Mouse (Mus musculus) limb, embryonic 14.5 days (tissue): ENCODE measurements around the gene Abcc3. TPM values are rescaled to one million over a fixed set of nuclear protein-coding genes. Genes with fewer than 3 reads are reported as not detected.

Experiments used
- ATAC-seq: fragments of 200-750 bp; cut with Nextera tagmentation; 2 replicates; pipeline ENCODE4 v1.8.0; 2017; ENCODE audit warnings: low read depth, moderate number of reproducible peaks, moderate TSS enrichment; ENCODE audit not compliant: low FRiP score
- DNase-seq: peaks from one replicate; pipeline ENCODE4 v3.0.0-alpha.2; 2015; ENCODE audit warnings: low spot score
- H3K27ac ChIP-seq: fragments of 300-500 bp; sonication (generic); replicated peaks from 2 replicates; pipeline ENCODE4 v1.5.1; 2014; ENCODE audit warnings: low read depth, mild to moderate bottlenecking, low read length, moderate library complexity, mixed read lengths
- H3K27me3 ChIP-seq: fragments of 300-500 bp; sonication (generic); 2 replicates; pipeline ENCODE4 v1.6.1; 2014; ENCODE audit warnings: low read length, mixed read lengths; ENCODE audit not compliant: control insufficient read depth, insufficient read depth
- H3K36me3 ChIP-seq: fragments of 300-500 bp; sonication (generic); 2 replicates; pipeline ENCODE4 v1.6.1; 2014; ENCODE audit warnings: mild to moderate bottlenecking, low read length, moderate library complexity, mixed read lengths; ENCODE audit not compliant: control insufficient read depth, insufficient read depth
- H3K4me1 ChIP-seq: fragments of 300-500 bp; sonication (generic); 2 replicates; pipeline ENCODE4 v1.6.1; 2014; ENCODE audit warnings: antibody characterized with exemption, low read length, mixed read lengths; ENCODE audit not compliant: control insufficient read depth, insufficient read depth
- H3K4me2 ChIP-seq: fragments of 300-500 bp; sonication (generic); replicated peaks from 2 replicates; pipeline ENCODE4 v1.6.1; 2014; ENCODE audit warnings: low read depth, mild to moderate bottlenecking, low read length, moderate library complexity; ENCODE audit not compliant: severe bottlenecking
- H3K4me3 ChIP-seq: fragments of 300-500 bp; sonication (generic); replicated peaks from 2 replicates; pipeline ENCODE4 v1.5.1; 2014; ENCODE audit warnings: low read length
- H3K9ac ChIP-seq: fragments of 300-500 bp; sonication (generic); 2 replicates; pipeline ENCODE4 v1.6.1; 2014; ENCODE audit warnings: mild to moderate bottlenecking, low read depth, low read length, moderate library complexity; ENCODE audit not compliant: severe bottlenecking
- H3K9me3 ChIP-seq: fragments of 300-500 bp; sonication (generic); 2 replicates; pipeline ENCODE4 v1.6.1; 2016; ENCODE audit warnings: low read length; ENCODE audit not compliant: control insufficient read depth
- POLR2A ChIP-seq: fragments of 200-500 bp; IDR thresholded peaks from 2 replicates; pipeline ENCODE4 v1.8.0; 2012; ENCODE audit warnings: inconsistent platforms, mild to moderate bottlenecking, moderate library complexity, borderline replicate concordance; ENCODE audit not compliant: insufficient read depth, insufficient read length; ENCODE audit errors: extremely low read depth
- WGBS: fragments of 180-500 bp; shearing (Covaris S2); extraction: QIAGEN DNeasy Blood & Tissue Kit; methylation state at CpG from one replicate; pipeline ENCODE4 v1.1.7; 2014; 5-methylcytosine and 5-hydroxymethylcytosine counted together
- polyA plus RNA-seq, 2 experiments: library from polyadenylated mRNA; depleted of rRNA in 1 of 2; stranded (reverse) in 1 of 2; unstranded in 1 of 2; fragments of >200 nt; fragmentation: Nextera tagmentation in 1 of 2; extraction: Ambion mirVana in 1 of 2; gene quantifications; 2 replicates each; pipeline versions ENCODE4 v1.2.1 to v1.2.3; 2012 to 2014

Gene Abcc3
- polyA plus RNA-seq, 2 experiments = 1.0 to 1.3 TPM

DNA sequence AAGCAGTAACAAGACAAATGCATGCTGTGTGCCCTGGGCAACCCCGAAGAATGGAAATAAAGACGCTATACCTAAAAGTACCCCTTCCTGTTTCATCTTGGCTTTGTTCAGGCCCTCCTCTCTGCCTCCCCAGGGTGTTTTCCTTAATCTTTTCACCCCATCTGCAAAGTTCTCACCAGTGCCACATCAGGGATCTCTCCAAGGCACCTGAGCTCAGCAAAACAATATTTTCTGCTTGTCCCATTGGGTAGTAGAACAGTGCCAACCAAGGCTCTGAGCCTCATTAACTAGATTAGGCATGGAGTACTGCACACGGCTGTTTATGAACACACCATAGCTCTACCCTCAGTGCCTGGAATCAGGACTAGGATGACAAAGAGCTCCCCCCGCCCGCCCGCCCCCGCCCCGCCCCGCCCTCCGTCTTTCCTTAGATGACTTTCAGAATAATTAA lies 65.8 kb downstream of the Abcc3 start:
- WGBS = 4% methylated on average over 10 of the region's 10 CpGs
- peak overlapping the region; percentile 98; the same call in 1 of the 2 replicates for H3K27ac ChIP-seq

DNA sequence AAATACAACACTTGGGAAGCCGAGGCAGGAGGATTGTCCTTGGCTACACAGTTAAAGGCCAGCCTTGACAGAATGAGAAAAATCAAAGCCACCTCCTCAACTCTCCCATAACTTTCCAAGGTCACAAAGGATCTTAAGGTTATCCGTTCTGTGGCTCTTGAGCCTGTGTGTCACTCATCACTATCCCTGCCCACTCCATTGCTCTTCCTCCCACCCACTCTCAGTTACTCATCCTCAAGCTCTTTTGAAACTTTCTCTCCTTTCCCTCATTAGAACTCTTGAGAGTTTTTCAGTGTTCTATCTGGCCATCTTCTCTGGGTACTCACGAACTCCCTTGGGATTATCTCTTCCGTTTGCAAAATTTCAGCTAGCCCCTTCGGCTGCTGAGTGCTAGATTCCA lies 68.2 kb downstream of the Abcc3 start:
- Histone ChIP-seq H3K9me3 (no peaks in the 10 kb centered on the region), H3K27ac (no peak overlapping the region), H3K4me3 (no peak overlapping the region), H3K27me3 (no peaks in the 10 kb centered on the region), H3K4me2 (no peak overlapping the region), H3K36me3 (no peaks in the 10 kb centered on the region), H3K9ac (no peak overlapping the region), H3K4me1 (peaks cover 16% of the 10 kb centered on the region)
- ATAC-seq = no peak
- no peak for DNase-seq
- WGBS = 81% methylated on average over 5 of the region's 5 CpGs
- TF ChIP-seq POLR2A = no peak

More for the DNA sequence above, 65.8 kb downstream of the Abcc3 start:
- Histone ChIP-seq H3K36me3 (no peaks in the 10 kb centered on the region), H3K9me3 (no peaks in the 10 kb centered on the region), H3K27me3 (no peaks in the 10 kb centered on the region), H3K4me1 (peaks cover 19% of the 10 kb centered on the region), H3K9ac (peak overlapping the region; percentile 94), H3K4me2 (peak overlapping the region; percentile 68), H3K4me3 (peak overlapping the region; percentile 73)
- TF ChIP-seq POLR2A = no peak
- ATAC-seq (no peak), DNase-seq (peak; percentile 30)

DNA sequence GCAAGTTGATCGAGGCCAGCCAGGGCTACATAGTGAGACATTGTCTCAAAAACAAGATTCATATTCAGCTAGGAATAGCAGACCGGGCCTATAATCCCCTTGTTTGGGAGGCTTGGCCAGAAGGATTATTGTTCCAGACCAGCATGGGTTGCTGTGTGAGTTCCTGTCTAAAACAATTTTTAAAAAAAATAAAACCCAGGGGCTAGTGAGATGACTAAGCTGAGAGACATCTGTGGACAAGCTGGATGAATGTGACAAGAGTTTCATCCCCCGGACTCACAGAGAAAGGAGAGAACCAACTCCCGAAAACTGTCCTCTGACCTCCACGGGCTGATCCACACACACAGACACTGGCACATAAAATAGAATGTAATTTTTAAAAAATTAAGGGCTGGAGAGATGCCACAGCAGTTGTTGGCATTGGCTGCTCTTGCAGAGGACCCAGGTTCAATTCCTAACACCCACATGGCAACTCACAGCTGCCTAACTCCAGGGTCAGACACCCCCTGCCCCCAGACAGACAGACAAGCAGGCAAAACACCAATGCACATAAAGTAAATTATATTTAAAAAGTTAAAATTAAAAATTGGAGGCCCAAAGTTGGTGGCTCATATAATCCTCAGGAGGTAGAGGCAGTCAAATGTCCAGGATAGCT lies 69.4 kb downstream of the Abcc3 start:
- Histone ChIP-seq H3K9me3 (no peaks in the 10 kb centered on the region), H3K4me1 (peaks cover 11% of the 10 kb centered on the region), H3K9ac (no peak overlapping the region), H3K4me2 (no peak overlapping the region), H3K4me3 (no peak overlapping the region), H3K27me3 (no peaks in the 10 kb centered on the region), H3K27ac (no peak overlapping the region), H3K36me3 (no peaks in the 10 kb centered on the region)
- 86% methylated on average over 5 of the region's 5 CpGs for WGBS
- no peak for ATAC-seq
- TF ChIP-seq POLR2A = no peak
- no peak for DNase-seq

DNA sequence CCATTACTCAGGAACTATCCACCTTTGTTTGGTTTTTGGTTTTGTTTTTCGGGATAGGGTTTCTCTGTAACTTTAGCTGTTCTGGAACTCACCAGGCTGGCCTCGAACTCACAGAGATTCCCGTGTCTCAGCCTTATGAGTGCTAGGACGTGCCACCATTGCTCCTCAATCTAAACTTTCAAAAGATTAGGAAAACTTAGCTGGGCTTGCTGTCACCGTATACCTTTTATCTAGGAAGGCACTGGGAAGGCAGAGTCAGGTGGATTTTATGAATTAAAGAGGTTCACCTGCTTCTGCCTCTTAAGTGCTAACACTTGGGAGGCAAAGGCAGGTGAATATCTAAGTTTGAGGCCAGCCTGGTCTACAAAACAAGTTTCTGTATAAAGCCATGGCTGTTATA lies 70.2 kb downstream of the Abcc3 start:
- ATAC-seq = no peak
- peak overlapping the region; percentile 97 for H3K27ac ChIP-seq
- DNase-seq = no peak
- no peaks in the 10 kb centered on the region for H3K9me3 ChIP-seq
- H3K9ac ChIP-seq = peak overlapping the region; percentile 98
- H3K4me2 ChIP-seq = peak overlapping the region; percentile 52
- peaks cover 11% of the 10 kb centered on the region for H3K4me1 ChIP-seq
- no peaks in the 10 kb centered on the region for H3K36me3 ChIP-seq
- no peaks in the 10 kb centered on the region for H3K27me3 ChIP-seq
- H3K4me3 ChIP-seq = peak overlapping the region; percentile 99
- WGBS = 43% methylated on average over 5 of the region's 5 CpGs
- no peak for TF ChIP-seq POLR2A

DNA sequence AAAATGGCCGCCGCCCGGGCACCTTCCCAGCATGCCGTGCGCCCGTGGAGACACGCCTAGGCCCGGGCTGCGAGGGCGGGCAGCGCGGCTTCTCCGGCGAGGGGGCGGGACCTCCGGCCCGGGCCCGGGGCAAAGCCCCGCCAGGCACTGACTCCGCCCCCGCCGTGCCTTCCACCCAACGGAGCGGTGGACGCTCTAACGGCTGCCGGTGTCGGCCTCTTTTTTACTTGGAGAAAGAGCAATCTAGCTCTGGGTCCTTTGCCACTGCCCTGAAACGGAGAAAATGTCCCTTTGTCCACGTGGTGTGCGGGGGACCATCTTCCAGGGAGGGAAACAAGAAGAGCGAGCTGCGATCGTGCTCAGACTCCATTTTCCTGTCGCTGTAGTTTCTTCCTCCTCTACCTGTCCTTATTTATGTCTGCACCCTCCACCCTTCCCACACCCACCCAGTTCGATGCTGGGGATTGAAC lies 70.8 kb downstream of the Abcc3 start, which contains the start of gene Luc7l3:
Gene Luc7l3 (minus strand): TSS at position 58 of the 470 bp plus-strand sequence.
- Histone ChIP-seq H3K9me3 (no peaks in the 10 kb centered on the region), H3K4me1 (peaks cover 10% of the 10 kb centered on the region), H3K36me3 (no peaks in the 10 kb centered on the region), H3K27me3 (no peaks in the 10 kb centered on the region), H3K4me2 (peak within 1 kb of the TSS; percentile 76), H3K27ac (peak within 1 kb of the TSS; percentile 97), H3K4me3 (peak within 1 kb of the TSS; percentile 99), H3K9ac (peak within 1 kb of the TSS; percentile 98)
- 0% methylated on average over 28 of the region's 36 CpGs for WGBS
- TF ChIP-seq POLR2A = peak; percentile 81; the same call in 1 of the 2 replicates
- peak; percentile 93 for DNase-seq
- peak; percentile 96 for ATAC-seq
